Mouse (Mus musculus): Measurements from ENCODE around the gene Sgo2a.

DNA sequence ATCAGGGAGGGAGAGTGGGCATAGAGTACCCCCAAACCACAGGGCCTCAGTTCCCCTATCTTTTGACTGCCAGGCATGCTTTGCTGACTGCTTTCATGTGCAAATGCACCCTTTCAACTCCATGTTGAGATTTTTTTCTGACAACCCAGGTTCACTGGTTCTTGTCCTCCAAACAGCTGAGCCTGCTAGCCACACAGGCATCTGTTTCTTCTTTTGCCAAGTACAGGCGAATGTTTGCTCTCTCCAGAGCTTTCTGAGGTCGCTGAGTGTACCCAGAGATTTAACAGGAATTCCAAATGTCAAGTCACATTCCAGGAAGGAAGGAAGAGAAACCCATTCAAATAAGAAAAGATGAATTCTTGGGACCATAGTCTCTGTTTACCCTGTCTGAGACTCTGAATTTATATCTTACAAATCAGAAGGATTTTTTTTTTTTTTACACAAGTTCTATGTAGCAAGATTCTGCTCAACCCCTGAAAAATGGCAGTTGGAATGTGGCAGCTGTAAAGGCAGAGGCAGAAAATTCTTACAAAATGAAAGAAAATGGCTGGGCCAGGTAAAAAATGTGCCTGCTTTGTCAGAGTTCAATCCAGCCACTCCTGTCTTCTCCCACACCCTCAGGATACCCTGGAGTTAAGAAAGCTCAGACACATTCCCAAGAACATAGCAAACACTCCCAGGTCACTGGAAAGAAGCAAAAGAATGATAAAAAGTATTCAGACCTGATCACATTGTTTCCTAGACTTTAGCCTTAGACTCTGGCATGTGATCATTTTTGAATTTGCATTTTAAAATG is 48.0 kb upstream of the Sgo2a start:
- no peak for TF ChIP-seq POLR2A (IDR thresholded peaks at IDR 0.05; ENCODE audit: extremely low read depth, insufficient read depth, low read length)
- no peak for TF ChIP-seq CTCF (IDR thresholded peaks at IDR 0.05; ENCODE audit: low read depth, low read length)
